Mouse (Mus musculus) G1E-ER4 (cell line): ENCODE results near the gene Tapt1. TPM values are rescaled to one million over a fixed set of nuclear protein-coding genes. Genes with fewer than 3 reads are reported as not detected.

Experiments
- GATA1 ChIP-seq: IDR thresholded peaks from one replicate; pipeline ENCODE4 v1.8.0; 2012; ENCODE audit warnings: low read length, inconsistent platforms
- polyA plus RNA-seq: library from polyadenylated mRNA; stranded (reverse); fragments of >175 nt; gene quantifications from 2 replicates; pipeline ENCODE4 v1.2.3, GENCODE M21; 2012

Tapt1 gene
- polyA plus RNA-seq, 1 experiment: 29.8 TPM

- no peak for TF ChIP-seq GATA1
Measured at GRCm38 (mm10) chr5:44217041-44217684, 9.3 kb downstream of the Tapt1 start.

- TF ChIP-seq GATA1: no peak
Measured at GRCm38 (mm10) chr5:44215118-44215517, 11.3 kb downstream of the Tapt1 start.

- no peak for TF ChIP-seq GATA1
Measured at GRCm38 (mm10) chr5:44214025-44214424, 12.4 kb downstream of the Tapt1 start.

- TF ChIP-seq GATA1: no peak
Measured at GRCm38 (mm10) chr5:44213391-44213790, 13.0 kb downstream of the Tapt1 start.

- TF ChIP-seq GATA1: no peak
Measured at GRCm38 (mm10) chr5:44211818-44212465, 14.5 kb downstream of the Tapt1 start.

GRCm38 (mm10) chr5:44207286-44207685, 19.1 kb downstream of the Tapt1 start:
- TF ChIP-seq GATA1: no peak

- TF ChIP-seq GATA1: no peak
Measured at GRCm38 (mm10) chr5:44206651-44207050, 19.8 kb downstream of the Tapt1 start.

- no peak for TF ChIP-seq GATA1
Measured at GRCm38 (mm10) chr5:44203410-44203809, 23.0 kb downstream of the Tapt1 start.

- no peak for TF ChIP-seq GATA1
Measured at GRCm38 (mm10) chr5:44201665-44202064, 24.8 kb downstream of the Tapt1 start.

GRCm38 (mm10) chr5:44199109-44199508, 27.3 kb downstream of the Tapt1 start:
- no peak for TF ChIP-seq GATA1

GRCm38 (mm10) chr5:44198471-44198870, 28.0 kb downstream of the Tapt1 start:
- TF ChIP-seq GATA1: no peak

- peak; percentile 48 for TF ChIP-seq GATA1
Measured at GRCm38 (mm10) chr5:44197806-44198205, 28.6 kb downstream of the Tapt1 start.

- no peak for TF ChIP-seq GATA1
Measured at GRCm38 (mm10) chr5:44196167-44196566, 30.3 kb downstream of the Tapt1 start.

- no peak for TF ChIP-seq GATA1
Measured at GRCm38 (mm10) chr5:44187370-44187769, 39.1 kb downstream of the Tapt1 start.

- no peak for TF ChIP-seq GATA1
Measured at GRCm38 (mm10) chr5:44181669-44182068, 44.8 kb downstream of the Tapt1 start.

GRCm38 (mm10) chr5:44180450-44180849, 46.0 kb downstream of the Tapt1 start:
- TF ChIP-seq GATA1: no peak

GRCm38 (mm10) chr5:44174046-44174445, 52.4 kb downstream of the Tapt1 start:
- TF ChIP-seq GATA1: no peak
